Mouse (Mus musculus): ENCODE data around the gene Dgat2. TPM values are rescaled to one million over a fixed set of nuclear protein-coding genes. Genes with fewer than 3 reads are reported as not detected.
A peak's percentile ranks its signal among the peaks of the same experiment; 100 is the strongest.

The Dgat2 gene
- polyA plus RNA-seq, 1 experiment: 2.1 TPM

DNA sequence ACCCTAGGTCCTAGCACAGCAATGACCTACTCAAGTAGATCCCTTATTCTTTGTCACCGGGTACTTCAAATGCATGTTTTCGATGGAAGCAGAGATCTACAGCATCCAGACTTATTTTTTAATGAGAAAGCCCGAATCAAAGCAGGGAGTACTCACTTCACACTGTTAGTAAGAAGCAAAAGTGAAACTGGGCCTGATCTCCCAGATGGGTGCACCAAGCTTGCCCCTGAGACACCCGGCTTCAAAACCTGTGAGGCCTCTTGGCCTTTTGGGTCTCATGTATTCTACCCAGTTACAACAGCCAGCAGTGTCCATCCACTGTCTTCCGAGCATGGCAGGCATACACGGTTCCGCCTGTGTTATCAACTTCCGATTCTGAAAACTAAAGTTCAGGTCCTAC, 53.6 kb downstream of the Dgat2 start:
- Histone ChIP-seq H3K9ac (ENCODE audit: low read depth, poor library complexity, severe bottlenecking) (no peak overlapping the region), H3K4me3 (ENCODE audit: low read depth, low read length) (no peak overlapping the region)

GRCm38 (mm10) chr7:99128020-99128950, 54.2 kb downstream of the Dgat2 start:
- Histone ChIP-seq H3K4me3 (ENCODE audit: low read depth, low read length) (peak overlapping the region; percentile 19; the same call in 1 of the 2 replicates), H3K36me3 (ENCODE audit: control insufficient read depth, insufficient read depth, low read length, poor library complexity, severe bottlenecking) (no peaks in the 10 kb centered on the region), H3K27ac (ENCODE audit: insufficient read depth, low read length) (peak overlapping the region; percentile 14), H3K27me3 (ENCODE audit: control insufficient read depth, insufficient read depth, low read length, poor library complexity, severe bottlenecking) (no peaks in the 10 kb centered on the region), H3K9ac (ENCODE audit: low read depth, poor library complexity, severe bottlenecking) (peak overlapping the region; percentile 67; the same call in 1 of the 2 replicates), H3K4me1 (ENCODE audit: control insufficient read depth, insufficient read depth, low read length) (no peaks in the 10 kb centered on the region), H3K9me3 (replicated peaks; ENCODE audit: control insufficient read depth, insufficient read depth, low read length, poor library complexity, severe bottlenecking) (no peaks in the 10 kb centered on the region)
- no peak for TF ChIP-seq CTCF (IDR thresholded peaks at IDR 0.05; ENCODE audit: low read depth, low read length)
- TF ChIP-seq POLR2A (IDR thresholded peaks at IDR 0.05; ENCODE audit: insufficient read depth, low read length): no peak
- no peak for TF ChIP-seq EP300 (IDR thresholded peaks at IDR 0.05; ENCODE audit: insufficient read depth, low read depth, low read length)

More for the DNA sequence above, 53.6 kb downstream of the Dgat2 start:
- H3K4me1 ChIP-seq (ENCODE audit: control insufficient read depth, insufficient read depth, low read length): no peaks in the 10 kb centered on the region
- no peaks in the 10 kb centered on the region for H3K27me3 ChIP-seq (ENCODE audit: control insufficient read depth, insufficient read depth, low read length, poor library complexity, severe bottlenecking)
- H3K9me3 ChIP-seq (replicated peaks; ENCODE audit: control insufficient read depth, insufficient read depth, low read length, poor library complexity, severe bottlenecking): no peaks in the 10 kb centered on the region
- H3K36me3 ChIP-seq (ENCODE audit: control insufficient read depth, insufficient read depth, low read length, poor library complexity, severe bottlenecking): no peaks in the 10 kb centered on the region
- H3K27ac ChIP-seq (ENCODE audit: insufficient read depth, low read length): no peak overlapping the region
- TF ChIP-seq POLR2A (IDR thresholded peaks at IDR 0.05; ENCODE audit: insufficient read depth, low read length): no peak
- no peak for TF ChIP-seq CTCF (IDR thresholded peaks at IDR 0.05; ENCODE audit: low read depth, low read length)
- TF ChIP-seq EP300 (IDR thresholded peaks at IDR 0.05; ENCODE audit: insufficient read depth, low read depth, low read length): no peak

DNA sequence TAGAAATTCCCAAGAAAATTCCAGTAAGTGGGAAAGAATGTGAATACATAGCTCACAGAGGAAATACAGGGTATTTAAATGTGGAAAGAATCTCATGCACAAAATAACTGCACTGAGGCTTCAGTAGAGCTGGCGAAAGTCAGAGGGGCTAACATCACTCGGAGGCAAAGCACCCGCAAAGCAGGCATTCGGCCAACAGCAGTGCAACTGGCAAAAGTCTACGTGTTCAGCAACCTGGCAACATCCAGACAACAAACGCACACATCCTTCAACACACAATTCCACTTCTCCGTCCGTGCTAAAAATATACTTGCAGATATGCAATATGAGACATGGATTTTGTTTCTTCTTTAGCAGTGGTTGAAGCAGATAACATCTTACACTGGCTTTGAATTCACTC, 56.5 kb downstream of the Dgat2 start:
- H3K36me3 ChIP-seq (ENCODE audit: control insufficient read depth, insufficient read depth, low read length, poor library complexity, severe bottlenecking): no peaks in the 10 kb centered on the region
- H3K4me1 ChIP-seq (ENCODE audit: control insufficient read depth, insufficient read depth, low read length): no peaks in the 10 kb centered on the region
- no peak overlapping the region for H3K4me3 ChIP-seq (ENCODE audit: low read depth, low read length)
- TF ChIP-seq EP300 (IDR thresholded peaks at IDR 0.05; ENCODE audit: insufficient read depth, low read depth, low read length) (no peak), CTCF (IDR thresholded peaks at IDR 0.05; ENCODE audit: low read depth, low read length) (no peak), POLR2A (IDR thresholded peaks at IDR 0.05; ENCODE audit: insufficient read depth, low read length) (no peak)
- no peak overlapping the region for H3K9ac ChIP-seq (ENCODE audit: low read depth, poor library complexity, severe bottlenecking)
- H3K27me3 ChIP-seq (ENCODE audit: control insufficient read depth, insufficient read depth, low read length, poor library complexity, severe bottlenecking): no peaks in the 10 kb centered on the region
- H3K9me3 ChIP-seq (replicated peaks; ENCODE audit: control insufficient read depth, insufficient read depth, low read length, poor library complexity, severe bottlenecking): no peaks in the 10 kb centered on the region
- H3K27ac ChIP-seq (ENCODE audit: insufficient read depth, low read length): no peak overlapping the region

- H3K4me3 ChIP-seq (ENCODE audit: low read depth, low read length): no peak overlapping the region
- H3K9ac ChIP-seq (ENCODE audit: low read depth, poor library complexity, severe bottlenecking): no peak overlapping the region
- no peaks in the 10 kb centered on the region for H3K4me1 ChIP-seq (ENCODE audit: control insufficient read depth, insufficient read depth, low read length)
- no peaks in the 10 kb centered on the region for H3K36me3 ChIP-seq (ENCODE audit: control insufficient read depth, insufficient read depth, low read length, poor library complexity, severe bottlenecking)
- H3K9me3 ChIP-seq (replicated peaks; ENCODE audit: control insufficient read depth, insufficient read depth, low read length, poor library complexity, severe bottlenecking): no peaks in the 10 kb centered on the region
- no peak for TF ChIP-seq EP300 (IDR thresholded peaks at IDR 0.05; ENCODE audit: insufficient read depth, low read depth, low read length)
- TF ChIP-seq POLR2A (IDR thresholded peaks at IDR 0.05; ENCODE audit: insufficient read depth, low read length): no peak
- no peak for TF ChIP-seq CTCF (IDR thresholded peaks at IDR 0.05; ENCODE audit: low read depth, low read length)
- no peaks in the 10 kb centered on the region for H3K27me3 ChIP-seq (ENCODE audit: control insufficient read depth, insufficient read depth, low read length, poor library complexity, severe bottlenecking)
- H3K27ac ChIP-seq (ENCODE audit: insufficient read depth, low read length): no peak overlapping the region
Measured at GRCm38 (mm10) chr7:99122651-99123050, 59.9 kb downstream of the Dgat2 start.

- H3K27me3 ChIP-seq (ENCODE audit: control insufficient read depth, insufficient read depth, low read length, poor library complexity, severe bottlenecking): no peaks in the 10 kb centered on the region
- no peak for TF ChIP-seq CTCF (IDR thresholded peaks at IDR 0.05; ENCODE audit: low read depth, low read length)
- no peak for TF ChIP-seq EP300 (IDR thresholded peaks at IDR 0.05; ENCODE audit: insufficient read depth, low read depth, low read length)
- TF ChIP-seq POLR2A (IDR thresholded peaks at IDR 0.05; ENCODE audit: insufficient read depth, low read length): no peak
- no peak overlapping the region for H3K4me3 ChIP-seq (ENCODE audit: low read depth, low read length)
- H3K9me3 ChIP-seq (replicated peaks; ENCODE audit: control insufficient read depth, insufficient read depth, low read length, poor library complexity, severe bottlenecking): no peaks in the 10 kb centered on the region
- H3K9ac ChIP-seq (ENCODE audit: low read depth, poor library complexity, severe bottlenecking): no peak overlapping the region
- no peaks in the 10 kb centered on the region for H3K4me1 ChIP-seq (ENCODE audit: control insufficient read depth, insufficient read depth, low read length)
- H3K36me3 ChIP-seq (ENCODE audit: control insufficient read depth, insufficient read depth, low read length, poor library complexity, severe bottlenecking): no peaks in the 10 kb centered on the region
- no peak overlapping the region for H3K27ac ChIP-seq (ENCODE audit: insufficient read depth, low read length)
Measured at GRCm38 (mm10) chr7:99120865-99121521, 61.5 kb downstream of the Dgat2 start.

Measured in ES-Bruce4 (cell line).